In the genomic region with DNA sequence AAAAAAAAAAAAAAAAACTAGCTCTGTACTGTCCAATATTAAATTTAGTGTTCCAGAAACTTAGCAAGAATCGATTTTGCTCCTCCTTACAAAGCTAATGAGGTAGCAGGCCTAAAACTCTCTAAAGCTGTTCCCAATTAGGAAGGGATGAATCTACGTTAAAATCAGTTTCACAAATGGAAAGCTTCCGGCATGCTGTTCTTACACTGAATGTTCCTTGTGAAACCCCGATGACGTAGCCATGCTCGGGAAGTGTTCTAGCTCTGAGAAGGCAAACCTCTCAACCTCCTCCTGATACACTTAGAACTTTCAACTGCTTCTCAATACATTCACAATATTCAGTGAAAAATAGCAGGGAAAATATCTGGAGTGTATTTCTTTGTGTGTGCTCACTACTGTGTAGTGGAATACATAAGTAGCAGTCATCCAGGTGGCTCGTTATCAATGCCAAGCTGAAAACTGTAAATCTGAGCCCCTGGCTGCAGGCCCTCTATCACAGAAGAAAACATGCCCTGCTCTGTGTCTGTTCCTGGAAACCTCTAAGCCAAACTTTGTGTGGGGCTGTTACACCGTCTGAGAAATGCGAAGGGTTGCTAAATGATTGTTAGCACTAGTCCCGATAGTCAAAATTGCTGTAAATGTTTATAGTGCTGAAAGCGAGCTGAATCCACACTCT, we compare ENCODE assay signal across 16 mouse cellular contexts. TPM values are rescaled to one million over a fixed set of nuclear protein-coding genes. Genes with fewer than 3 reads are reported as not detected.
DNase-seq lines count a peak whose midpoint lies in the region; TF ChIP-seq lines count a peak whose summit lies in the region.
"Had no signal": no experiment of that assay in that cellular context is flagged by ENCODE, and none has a peak within 500 bp of the region (broad histone marks: within the 10 kb centered on the region; RNA-seq: fewer than 3 reads in every experiment).

No protein-coding gene starts in this region.

- TF ChIP-seq CTCF in layer of hippocampus, adult 2 months (conservative IDR thresholded peaks at IDR 0.05), result no peak

- peak; percentile 8 for DNase-seq in embryo, embryonic 10.5 days (ENCODE audit: low spot score)
- DNase-seq in embryo, embryonic 9.5 days (ENCODE audit: extremely low spot score), result no peak
- peak in 1 of 2 experiments; percentile 19 for DNase-seq in layer of hippocampus, adult 2 months (ENCODE audit: low spot score in 2 of 2)
- DNase-seq in layer of hippocampus, adult 8-10 months (ENCODE audit: low spot score in 2 of 2), result no peak
- peak; percentile 73 for DNase-seq in brain, adult 2 months (ENCODE audit: low read depth, low spot score)
- peak; percentile 13 for DNase-seq in forelimb bud, embryonic 11.5 days (ENCODE audit: low read depth, low spot score)
- no peak for DNase-seq in B cell, adult 2 months
- DNase-seq in urinary bladder, postnatal 10 days (ENCODE audit: low spot score), result no peak
- DNase-seq: heart, postnatal 4 days; spleen, adult 18-20 months; thymus, postnatal 14 days had no signal

- peak overlapping the region; percentile 16 for H3K27ac ChIP-seq in layer of hippocampus, adult 2 months
- H3K27ac ChIP-seq: heart, embryonic 13.5 days; intestine, embryonic 15.5 days; liver, embryonic 12.5 days; lung, embryonic 15.5 days had no signal

- H3K4me3 ChIP-seq in layer of hippocampus, adult 2 months, result peak overlapping the region; percentile 6; the same call in 1 of the 2 replicates
- H3K4me3 ChIP-seq: heart, embryonic 13.5 days; intestine, embryonic 15.5 days; liver, embryonic 12.5 days; lung, embryonic 15.5 days had no signal

RNA-seq across cellular contexts. Expression of a gene that starts 41.7 kb away (rescaled TPM):
- 100 to 1,000 TPM; 212 to 245 TPM for total RNA-seq in layer of hippocampus, adult 2 months (2021)
- 100 to 1,000 TPM; 182 to 194 (median 187) TPM for total RNA-seq in layer of hippocampus, adult 8-10 months (2022)
- total RNA-seq: megakaryocyte progenitor cell, adult 5-6 weeks had no signal

Comparison
In these comparisons a context has a peak if more than half of its experiments do, and no peak if none do; other contexts are left out.
1. DNase-seq: peak in embryo, embryonic 10.5 days (single experiment), brain, adult 2 months (single experiment) and forelimb bud, embryonic 11.5 days (single experiment); none in embryo, embryonic 9.5 days (single experiment), layer of hippocampus, adult 8-10 months (0 of 2), B cell, adult 2 months (0 of 2) and urinary bladder, postnatal 10 days (single experiment).